Mouse (Mus musculus) gastrocnemius, adult 18-20 months (tissue): Measurements from ENCODE around the gene Efl1. TPM values are rescaled to one million over a fixed set of nuclear protein-coding genes. Genes with fewer than 3 reads are reported as not detected.
A peak's percentile ranks its signal among the peaks of the same experiment; 100 is the strongest.

ENCODE experiments used
- DNase-seq: peaks from one replicate; pipeline ENCODE4 v3.0.0; 2021; ENCODE audit warnings: low spot score
- long read RNA-seq, 2 experiments: library from polyadenylated mRNA; stranded (forward); transcript quantifications; one replicate each; pipeline ENCODE4 v2.0.0; 2021
- total RNA-seq, 2 experiments: library from RNA; stranded (reverse); gene quantifications; 2 replicates each; pipeline ENCODE4 v1.2.3; 2021

The Efl1 gene
- total RNA-seq = 1 to 10 TPM; 7.3 to 8.2 TPM
- long read RNA-seq, experiment 1, partial matches to known transcripts = 1 of 4 reads
- long read RNA-seq, experiment 1, other reads (novel, unspliced or antisense) = 2 of 4 reads
- long read RNA-seq, experiment 2, partial matches to known transcripts = 3 of 5 reads
- long read RNA-seq, experiment 2, other reads (novel, unspliced or antisense) = 0 of 5 reads

DNA sequence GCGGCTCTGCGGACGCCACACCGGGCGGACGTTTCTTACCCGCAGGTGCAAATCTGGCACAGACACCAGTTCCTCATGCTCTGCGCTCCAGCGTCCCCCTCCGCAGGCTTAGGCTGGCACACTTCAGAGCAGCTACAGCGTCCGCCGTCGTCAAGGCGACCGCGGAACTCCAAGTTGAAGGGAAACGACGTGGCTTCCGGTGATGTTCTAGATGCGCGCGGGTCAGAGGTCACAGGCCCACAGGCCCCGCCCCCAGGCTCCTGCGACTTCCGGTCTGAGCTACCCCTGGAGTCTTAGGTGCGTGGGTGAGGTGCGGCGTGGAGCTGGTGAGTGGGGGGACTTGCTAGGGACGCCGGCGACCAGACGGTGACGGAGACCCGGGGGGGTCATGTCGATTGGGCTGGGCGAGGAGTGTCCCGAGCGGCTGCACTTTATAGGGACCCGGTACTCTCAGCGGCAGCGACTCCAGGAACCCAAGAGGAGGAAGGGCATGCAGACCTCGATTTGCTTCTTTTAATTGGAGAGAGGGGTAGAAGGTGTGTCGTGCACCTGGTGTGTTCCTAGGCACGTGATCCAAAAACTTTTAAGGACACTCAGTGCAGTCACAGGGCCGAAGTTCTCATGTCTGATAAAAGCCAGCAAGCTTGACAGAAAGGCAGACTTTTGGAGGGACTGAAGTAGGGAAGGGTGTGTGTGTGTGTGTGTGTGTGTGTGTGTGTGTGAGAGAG, at the start of gene Efl1, which contains the start of gene Saxo2:
TSS of gene Efl1 (plus strand) at position 262 of the 728 bp plus-strand sequence.
TSS of gene Saxo2 (minus strand) at position 176 of the 728 bp plus-strand sequence.
- DNase-seq = peak; percentile 93

- no peak for DNase-seq
These were observed 46.4 kb upstream of the Efl1 start for GRCm38 (mm10) chr7:82602008-82602407.

- DNase-seq = no peak
These were observed 43.0 kb upstream of the Efl1 start for GRCm38 (mm10) chr7:82605425-82605824.

- DNase-seq = no peak
These were observed 38.8 kb upstream of the Efl1 start for GRCm38 (mm10) chr7:82609629-82610028.

DNA sequence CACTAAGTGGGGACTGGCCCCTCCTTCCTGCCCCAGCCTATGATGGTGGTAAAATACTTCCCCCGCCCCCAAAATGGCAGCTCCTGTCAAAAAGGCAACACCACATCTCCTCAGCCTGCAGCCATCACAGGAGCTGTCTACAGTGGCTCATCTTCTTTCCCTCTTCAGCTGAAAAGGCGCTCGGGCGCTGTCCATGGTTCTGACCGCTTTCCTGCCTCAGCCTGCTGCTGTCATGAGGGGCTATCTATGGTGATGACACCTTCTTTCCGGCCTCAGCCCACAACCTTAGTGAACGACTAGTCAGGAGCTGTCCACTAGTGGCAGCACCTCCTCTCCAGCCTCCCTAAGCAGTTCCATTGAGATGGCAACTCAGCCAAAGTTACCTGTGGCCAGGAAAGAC, 23.1 kb upstream of the Efl1 start:
- no peak for DNase-seq

- DNase-seq = no peak
These were observed 1.2 kb upstream of the Efl1 start for GRCm38 (mm10) chr7:82647183-82647582.

DNA sequence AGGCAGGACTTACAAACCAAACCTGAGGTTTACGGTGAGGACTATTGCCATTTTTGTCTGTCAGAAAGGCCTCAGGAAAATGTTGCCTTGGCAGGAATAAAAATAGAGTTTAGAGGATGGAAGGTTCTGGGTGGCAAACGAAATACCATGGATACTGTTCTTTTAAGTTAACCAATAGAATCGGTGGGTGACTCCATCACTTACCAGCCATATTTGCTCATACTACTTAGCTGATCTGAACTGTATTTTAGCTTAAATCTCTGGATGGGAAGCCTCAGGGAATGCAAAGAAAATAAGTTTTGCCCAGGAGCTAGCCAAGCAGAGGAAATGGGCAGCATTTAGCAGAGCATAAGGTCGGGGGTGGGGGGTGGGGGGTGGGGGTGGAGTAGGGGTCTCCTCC, 505 bp upstream of the Efl1 start:
- no peak for DNase-seq

GRCm38 (mm10) chr7:82649081-82649445, 649 bp downstream of the Efl1 start:
- no peak for DNase-seq

- DNase-seq = no peak
These were observed 16.2 kb downstream of the Efl1 start for GRCm38 (mm10) chr7:82664604-82665003.

DNA sequence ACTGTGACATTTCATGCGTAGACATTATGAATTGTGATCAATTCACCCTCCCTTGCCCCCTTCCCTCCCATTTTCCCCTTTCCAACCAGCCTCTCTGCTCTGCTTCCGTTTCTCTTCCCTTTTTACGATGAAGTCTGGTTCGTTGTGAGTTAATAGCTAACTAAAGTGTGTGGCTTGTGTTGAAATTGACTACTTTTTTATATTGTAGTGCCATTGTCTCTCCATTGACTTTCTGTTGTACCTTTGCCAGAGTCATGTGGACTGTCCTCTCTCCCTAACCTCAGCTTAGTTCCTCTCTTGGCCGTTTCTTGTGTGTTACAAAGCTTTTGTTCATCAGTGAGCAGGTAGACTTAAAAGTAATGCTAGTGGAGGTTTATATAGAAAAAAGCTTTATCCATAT, 27.6 kb downstream of the Efl1 start:
- no peak for DNase-seq

GRCm38 (mm10) chr7:82676834-82677233, 28.4 kb downstream of the Efl1 start:
- DNase-seq = no peak

- no peak for DNase-seq
These were observed 31.5 kb downstream of the Efl1 start for GRCm38 (mm10) chr7:82679901-82680300.

DNA sequence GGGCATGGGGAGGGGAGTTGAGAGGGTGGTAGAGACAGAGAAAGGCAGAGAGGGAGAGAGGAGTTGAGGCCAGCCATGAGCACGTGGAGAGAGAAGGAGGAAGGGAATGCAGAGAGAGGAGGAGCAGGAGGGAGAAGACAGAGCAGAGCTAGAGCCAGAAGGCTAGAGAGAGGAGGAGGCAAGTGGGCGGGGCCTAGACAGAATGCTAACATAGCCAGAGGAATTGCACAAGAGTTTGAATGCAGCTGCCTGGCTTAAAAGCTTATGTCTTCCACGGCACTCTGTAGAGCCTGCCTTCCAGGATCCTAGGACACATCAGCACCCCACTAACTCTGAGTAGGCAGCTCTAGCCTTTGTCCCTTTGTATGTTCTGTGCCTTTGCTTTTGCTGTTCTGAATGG, 40.3 kb downstream of the Efl1 start:
- peak; percentile 60 for DNase-seq

GRCm38 (mm10) chr7:82691021-82691738, 42.8 kb downstream of the Efl1 start:
- DNase-seq = no peak

GRCm38 (mm10) chr7:82697668-82698067, 49.3 kb downstream of the Efl1 start:
- no peak for DNase-seq

DNA sequence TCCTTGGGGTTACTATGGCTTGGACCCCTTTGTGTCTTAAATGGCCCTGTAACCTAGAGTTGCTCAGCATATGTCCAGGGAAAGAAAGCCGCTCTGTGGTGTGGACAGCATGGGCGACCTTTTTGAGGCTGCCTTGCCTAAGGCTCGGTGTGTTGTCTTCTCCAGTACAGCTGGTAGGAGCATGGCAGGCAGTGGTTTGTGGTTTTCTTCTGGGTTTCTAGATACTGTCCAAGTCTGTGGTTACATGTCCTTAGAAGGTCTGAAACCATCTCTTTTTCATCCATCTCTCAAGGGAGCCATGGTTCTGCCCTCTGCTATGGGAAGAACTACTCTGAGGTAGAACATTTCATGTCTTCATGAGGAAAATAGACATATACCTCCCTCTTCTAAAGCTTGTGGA, 50.6 kb downstream of the Efl1 start:
- no peak for DNase-seq

GRCm38 (mm10) chr7:82702384-82703343, 54.2 kb downstream of the Efl1 start:
- DNase-seq = no peak

DNA sequence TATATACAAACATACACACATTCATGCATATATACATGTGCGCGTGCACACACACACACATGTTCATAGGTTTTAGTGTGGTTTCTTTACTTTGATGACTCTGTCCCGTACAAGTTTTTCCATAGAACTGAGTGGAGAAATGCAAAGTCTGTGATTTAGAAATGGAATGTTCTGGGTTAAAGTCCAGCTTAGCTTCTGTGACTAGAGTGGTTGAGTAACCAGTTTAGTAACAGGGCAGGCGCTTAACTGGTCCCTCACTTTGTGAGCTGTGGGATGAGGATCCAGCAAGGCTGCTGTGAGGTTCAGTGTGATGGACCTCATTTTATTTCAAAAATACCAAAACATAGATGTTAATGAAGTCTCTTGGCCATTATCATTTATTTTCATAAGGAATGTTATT, 60.8 kb downstream of the Efl1 start:
- DNase-seq = no peak

- DNase-seq = peak; percentile 50
These were observed 66.9 kb downstream of the Efl1 start for GRCm38 (mm10) chr7:82715210-82715911.

DNA sequence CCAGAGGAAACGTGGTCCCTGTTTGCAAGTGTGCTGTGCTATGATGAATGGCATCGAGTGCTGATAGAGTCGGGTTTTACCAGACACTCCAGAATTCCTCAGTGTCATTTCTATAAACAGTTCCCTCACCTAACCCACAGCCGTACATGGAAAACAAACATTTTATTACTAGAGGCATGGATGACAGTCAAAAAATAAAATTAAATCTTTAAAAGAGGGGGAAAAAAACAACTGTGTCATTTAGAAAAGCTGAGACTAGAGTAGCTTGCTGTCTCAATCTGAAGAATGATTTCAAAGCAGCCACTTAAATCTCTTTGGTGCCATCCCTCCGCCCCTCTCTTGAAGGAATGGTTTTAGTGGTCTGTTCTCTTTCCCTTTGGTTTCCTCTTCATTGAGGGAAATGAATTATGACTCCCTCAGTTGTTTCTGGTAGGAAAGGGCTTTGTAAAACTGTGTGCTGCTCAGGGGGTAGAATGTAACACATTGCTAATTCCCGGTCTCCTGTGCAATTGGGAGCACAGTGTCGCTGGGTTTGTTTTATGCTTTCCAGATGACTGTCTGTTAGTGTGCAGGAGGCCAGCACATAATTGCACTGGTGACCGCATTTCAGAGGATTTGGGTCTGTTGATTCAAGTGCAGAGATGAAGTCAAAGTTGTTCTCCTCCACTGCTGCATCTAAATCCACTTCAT, 67.6 kb downstream of the Efl1 start:
- no peak for DNase-seq
